Mouse (Mus musculus): ENCODE results near the gene Ndufs7. TPM values are rescaled to one million over a fixed set of nuclear protein-coding genes. Genes with fewer than 3 reads are reported as not detected.

Ndufs7 gene
- polyA plus RNA-seq, 1 experiment from 2014 or later: 355 TPM

GRCm38 (mm10) chr10:80254331-80255297 is 5.7 kb downstream of the Ndufs7 start:
- H3K27me3 ChIP-seq (ENCODE audit: control insufficient read depth, insufficient read depth, low read length): no peaks in the 10 kb centered on the region
- 92% methylated on average over 26 of the region's 26 CpGs for WGBS
- H3K4me3 ChIP-seq (ENCODE audit: low read depth, low read length): no peak overlapping the region
- no peak overlapping the region for H3K4me2 ChIP-seq (replicated peaks; ENCODE audit: low read depth, low read length)
- peaks cover 17% of the 10 kb centered on the region for H3K4me1 ChIP-seq (ENCODE audit: control insufficient read depth, insufficient read depth, low read length)
- H3K9me3 ChIP-seq (ENCODE audit: control insufficient read depth, low read depth, low read length): no peaks in the 10 kb centered on the region
- peaks cover 56% of the 10 kb centered on the region for H3K36me3 ChIP-seq (ENCODE audit: control insufficient read depth, insufficient read depth, low read length)
- H3K27ac ChIP-seq (ENCODE audit: low read length): no peak overlapping the region
- no peak overlapping the region for H3K9ac ChIP-seq (replicated peaks; ENCODE audit: low read depth, low read length)
- no peak for ATAC-seq (ENCODE audit: insufficient number of reproducible peaks, insufficient read depth, low FRiP score, low read depth)

GRCm38 (mm10) chr10:80255881-80256535 is 7.1 kb downstream of the Ndufs7 start:
- no peak overlapping the region for H3K27ac ChIP-seq (ENCODE audit: low read length)
- H3K4me1 ChIP-seq (ENCODE audit: control insufficient read depth, insufficient read depth, low read length): peaks cover 12% of the 10 kb centered on the region
- ATAC-seq (ENCODE audit: insufficient number of reproducible peaks, insufficient read depth, low FRiP score, low read depth): no peak
- no peaks in the 10 kb centered on the region for H3K9me3 ChIP-seq (ENCODE audit: control insufficient read depth, low read depth, low read length)
- H3K9ac ChIP-seq (replicated peaks; ENCODE audit: low read depth, low read length): no peak overlapping the region
- no peak overlapping the region for H3K4me2 ChIP-seq (replicated peaks; ENCODE audit: low read depth, low read length)
- 93% methylated on average over 5 of the region's 5 CpGs for WGBS
- H3K36me3 ChIP-seq (ENCODE audit: control insufficient read depth, insufficient read depth, low read length): peaks cover 56% of the 10 kb centered on the region
- H3K27me3 ChIP-seq (ENCODE audit: control insufficient read depth, insufficient read depth, low read length): no peaks in the 10 kb centered on the region
- no peak overlapping the region for H3K4me3 ChIP-seq (ENCODE audit: low read depth, low read length)

- 90% methylated on average over 2 of the region's 2 CpGs for WGBS
- Histone ChIP-seq H3K9me3 (ENCODE audit: control insufficient read depth, low read depth, low read length) (no peaks in the 10 kb centered on the region), H3K4me1 (ENCODE audit: control insufficient read depth, insufficient read depth, low read length) (peaks cover 16% of the 10 kb centered on the region), H3K4me3 (ENCODE audit: low read depth, low read length) (no peak overlapping the region), H3K27ac (ENCODE audit: low read length) (no peak overlapping the region), H3K36me3 (ENCODE audit: control insufficient read depth, insufficient read depth, low read length) (peaks cover 56% of the 10 kb centered on the region), H3K27me3 (ENCODE audit: control insufficient read depth, insufficient read depth, low read length) (no peaks in the 10 kb centered on the region), H3K9ac (replicated peaks; ENCODE audit: low read depth, low read length) (no peak overlapping the region), H3K4me2 (replicated peaks; ENCODE audit: low read depth, low read length) (no peak overlapping the region)
- no peak for ATAC-seq (ENCODE audit: insufficient number of reproducible peaks, insufficient read depth, low FRiP score, low read depth)
Measured at GRCm38 (mm10) chr10:80257936-80258335, 9.0 kb downstream of the Ndufs7 start.

- no peak overlapping the region for H3K27ac ChIP-seq (ENCODE audit: low read length)
- WGBS: 92% methylated on average over 14 of the region's 14 CpGs
- H3K4me2 ChIP-seq (replicated peaks; ENCODE audit: low read depth, low read length): no peak overlapping the region
- H3K4me1 ChIP-seq (ENCODE audit: control insufficient read depth, insufficient read depth, low read length): peaks cover 16% of the 10 kb centered on the region
- H3K36me3 ChIP-seq (ENCODE audit: control insufficient read depth, insufficient read depth, low read length): peaks cover 49% of the 10 kb centered on the region
- ATAC-seq (ENCODE audit: insufficient number of reproducible peaks, insufficient read depth, low FRiP score, low read depth): no peak
- no peaks in the 10 kb centered on the region for H3K27me3 ChIP-seq (ENCODE audit: control insufficient read depth, insufficient read depth, low read length)
- H3K4me3 ChIP-seq (ENCODE audit: low read depth, low read length): no peak overlapping the region
- H3K9ac ChIP-seq (replicated peaks; ENCODE audit: low read depth, low read length): no peak overlapping the region
- H3K9me3 ChIP-seq (ENCODE audit: control insufficient read depth, low read depth, low read length): no peaks in the 10 kb centered on the region
Measured at GRCm38 (mm10) chr10:80258752-80259462, 10.0 kb downstream of the Ndufs7 start.

- Histone ChIP-seq H3K27ac (ENCODE audit: low read length) (no peak overlapping the region), H3K27me3 (ENCODE audit: control insufficient read depth, insufficient read depth, low read length) (no peaks in the 10 kb centered on the region), H3K4me2 (replicated peaks; ENCODE audit: low read depth, low read length) (peak overlapping the region; percentile 83), H3K4me3 (ENCODE audit: low read depth, low read length) (no peak overlapping the region; the same call in 1 of the 2 replicates), H3K4me1 (ENCODE audit: control insufficient read depth, insufficient read depth, low read length) (peaks cover 16% of the 10 kb centered on the region), H3K36me3 (ENCODE audit: control insufficient read depth, insufficient read depth, low read length) (peaks cover 45% of the 10 kb centered on the region), H3K9me3 (ENCODE audit: control insufficient read depth, low read depth, low read length) (no peaks in the 10 kb centered on the region), H3K9ac (replicated peaks; ENCODE audit: low read depth, low read length) (0 out of 2 replicates have a peak overlapping the region, but pooled peaks have one; percentile 26)
- WGBS: 71% methylated on average over 6 of the region's 6 CpGs
- no peak for ATAC-seq (ENCODE audit: insufficient number of reproducible peaks, insufficient read depth, low FRiP score, low read depth)
Measured at GRCm38 (mm10) chr10:80259463-80259805, 10.5 kb downstream of the Ndufs7 start.

DNA sequence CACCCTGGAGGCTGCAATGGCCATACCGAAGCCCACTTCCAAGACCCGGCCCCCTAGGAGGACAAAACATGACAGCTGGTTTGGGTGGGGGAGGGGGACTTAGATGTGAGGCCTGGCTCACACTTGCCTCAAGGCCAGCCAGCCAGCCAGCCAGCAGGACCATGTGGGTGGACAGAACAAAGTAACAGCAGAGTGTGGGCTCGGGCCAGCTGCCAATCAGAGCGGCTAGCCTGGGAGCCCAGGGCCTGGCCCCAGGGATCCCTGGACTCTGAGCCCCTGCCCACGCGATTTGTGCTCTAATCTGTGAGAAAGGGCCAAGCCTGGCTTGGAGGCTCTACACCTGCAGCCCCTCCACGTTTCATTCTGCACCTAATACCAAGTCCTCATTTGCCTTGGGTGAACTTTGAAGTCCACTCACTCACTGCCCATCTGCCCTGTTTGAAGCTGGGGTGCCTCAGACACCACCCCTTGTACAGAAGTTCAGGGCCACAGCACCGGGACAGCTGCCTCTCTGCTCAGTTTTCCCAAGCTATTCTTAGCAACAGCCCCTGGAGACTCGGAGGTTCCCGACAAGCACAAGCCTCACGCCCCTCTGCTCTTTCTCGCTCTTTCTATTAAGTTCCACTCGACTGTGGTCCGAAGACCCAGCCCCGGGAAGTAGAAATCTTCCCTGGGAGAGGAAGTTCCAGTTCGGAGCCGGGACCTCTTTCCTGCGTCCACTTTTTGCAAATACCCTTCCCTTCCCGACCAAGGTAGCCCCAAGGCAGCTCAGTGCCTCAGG is 11.1 kb downstream of the Ndufs7 start:
- ATAC-seq (ENCODE audit: insufficient number of reproducible peaks, insufficient read depth, low FRiP score, low read depth): no peak
- H3K27me3 ChIP-seq (ENCODE audit: control insufficient read depth, insufficient read depth, low read length): no peaks in the 10 kb centered on the region
- H3K4me2 ChIP-seq (replicated peaks; ENCODE audit: low read depth, low read length): peak overlapping the region; percentile 83
- H3K36me3 ChIP-seq (ENCODE audit: control insufficient read depth, insufficient read depth, low read length): peaks cover 39% of the 10 kb centered on the region
- H3K4me1 ChIP-seq (ENCODE audit: control insufficient read depth, insufficient read depth, low read length): peaks cover 16% of the 10 kb centered on the region
- 9% methylated on average over 19 of the region's 19 CpGs for WGBS
- peak overlapping the region; percentile 32 for H3K4me3 ChIP-seq (ENCODE audit: low read depth, low read length)
- no peaks in the 10 kb centered on the region for H3K9me3 ChIP-seq (ENCODE audit: control insufficient read depth, low read depth, low read length)
- H3K27ac ChIP-seq (ENCODE audit: low read length): peak overlapping the region; percentile 96
- peak overlapping the region; percentile 26 for H3K9ac ChIP-seq (replicated peaks; ENCODE audit: low read depth, low read length)

DNA sequence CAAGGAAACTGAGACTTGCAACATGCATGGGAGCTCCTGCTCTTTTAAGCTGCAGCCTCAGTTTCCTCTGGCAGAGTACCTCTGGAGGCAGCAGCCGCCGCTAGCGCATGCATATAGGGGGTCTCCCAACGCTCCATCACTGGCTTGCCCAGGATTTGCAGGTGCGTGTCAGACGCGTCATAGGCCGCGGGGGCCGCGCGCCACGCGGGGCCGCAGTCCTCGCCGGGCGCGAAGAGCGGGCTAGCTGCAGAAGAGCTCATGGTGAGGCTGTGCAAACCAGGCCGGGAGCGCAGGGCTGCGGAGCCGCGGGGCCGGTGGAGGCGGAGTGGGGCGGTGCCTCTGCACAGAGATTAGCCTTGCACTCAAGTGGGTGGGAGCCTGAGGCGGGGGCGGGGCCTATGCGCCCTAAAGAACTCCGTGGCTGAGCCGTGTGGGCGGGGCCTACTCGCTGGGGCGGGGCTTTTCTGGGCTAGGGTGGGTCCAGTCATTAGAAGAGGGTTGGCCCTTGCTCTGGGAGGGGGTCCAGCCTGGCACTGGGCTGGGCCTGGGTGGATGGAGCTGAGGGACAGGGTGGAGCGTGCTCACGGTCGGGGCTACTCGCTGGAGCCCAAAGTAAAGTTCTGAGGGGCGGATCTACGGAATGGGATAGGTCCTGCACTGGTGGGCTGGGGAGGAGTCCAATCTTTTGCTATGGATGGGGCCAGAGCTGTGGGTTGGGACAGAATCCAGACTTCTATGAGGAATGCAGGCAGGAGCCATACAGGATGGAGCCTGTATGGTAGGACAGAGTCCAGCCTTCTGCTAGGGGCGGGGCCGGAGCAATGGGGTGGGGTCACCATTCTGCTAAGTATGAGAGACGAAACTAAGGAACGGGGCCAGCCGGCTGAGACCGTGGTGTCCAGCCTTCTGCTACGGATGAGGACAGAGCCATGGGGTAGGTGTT is 12.0 kb downstream of the Ndufs7 start, which contains the start of the genes Gamt and Dazap1:
Gene Gamt, minus strand, starts transcription at position 371 of the 943 bp plus-strand sequence.
Gene Dazap1, plus strand, starts transcription at position 845 of the 943 bp plus-strand sequence.
- H3K27me3 ChIP-seq (ENCODE audit: control insufficient read depth, insufficient read depth, low read length): no peaks in the 10 kb centered on the region
- H3K4me2 ChIP-seq (replicated peaks; ENCODE audit: low read depth, low read length): peak within 1 kb of the TSS; percentile 83
- under 1% methylated on average over 49 of the region's 49 CpGs for WGBS
- peaks cover 31% of the 10 kb centered on the region for H3K36me3 ChIP-seq (ENCODE audit: control insufficient read depth, insufficient read depth, low read length)
- peak within 1 kb of the TSS; percentile 41 for H3K9ac ChIP-seq (replicated peaks; ENCODE audit: low read depth, low read length)
- peak; percentile 90 for ATAC-seq (ENCODE audit: insufficient number of reproducible peaks, insufficient read depth, low FRiP score, low read depth)
- H3K9me3 ChIP-seq (ENCODE audit: control insufficient read depth, low read depth, low read length): no peaks in the 10 kb centered on the region
- peaks cover 20% of the 10 kb centered on the region for H3K4me1 ChIP-seq (ENCODE audit: control insufficient read depth, insufficient read depth, low read length)
- peak within 1 kb of the TSS; percentile 32 for H3K4me3 ChIP-seq (ENCODE audit: low read depth, low read length)
- peak within 1 kb of the TSS; percentile 96 for H3K27ac ChIP-seq (ENCODE audit: low read length)
